Mouse (Mus musculus) heart, embryonic 16.5 days (tissue): ENCODE measurements around the gene Sipa1l2. TPM values are rescaled to one million over a fixed set of nuclear protein-coding genes. Genes with fewer than 3 reads are reported as not detected.

Source experiments
- ATAC-seq: fragments of 200-750 bp; cut with Nextera tagmentation; replicated peaks from 2 replicates; pipeline ENCODE4 v1.8.0; 2017; ENCODE audit warnings: moderate number of reproducible peaks; ENCODE audit not compliant: insufficient read depth, low FRiP score; ENCODE audit errors: extremely low read depth
- H3K27ac ChIP-seq: fragments of 300-500 bp; sonication (generic); 2 replicates; pipeline ENCODE4 v1.5.1; 2014; ENCODE audit warnings: mild to moderate bottlenecking, low read length, control low read depth, moderate library complexity
- H3K27me3 ChIP-seq: fragments of 300-500 bp; sonication (generic); 2 replicates; pipeline ENCODE4 v1.6.1; 2014; ENCODE audit warnings: low read length, mixed read lengths; ENCODE audit not compliant: control insufficient read depth, insufficient read depth
- H3K36me3 ChIP-seq: fragments of 300-500 bp; sonication (generic); 2 replicates; pipeline ENCODE4 v1.6.1; 2014; ENCODE audit not compliant: control insufficient read depth, insufficient read depth
- H3K4me1 ChIP-seq: fragments of 300-500 bp; sonication (generic); 2 replicates; pipeline ENCODE4 v1.6.1; 2014; ENCODE audit warnings: low read length, mixed read lengths; ENCODE audit not compliant: control insufficient read depth, insufficient read depth
- H3K4me2 ChIP-seq: fragments of 300-500 bp; sonication (generic); 2 replicates; pipeline ENCODE4 v1.6.1; 2014; ENCODE audit warnings: low read depth, mild to moderate bottlenecking, control low read depth, low read length
- H3K4me3 ChIP-seq: fragments of 300-500 bp; sonication (generic); 2 replicates; pipeline ENCODE4 v1.5.1; 2014; ENCODE audit warnings: mild to moderate bottlenecking, control low read depth, low read length
- H3K9ac ChIP-seq: fragments of 300-500 bp; sonication (generic); 2 replicates; pipeline ENCODE4 v1.6.1; 2014; ENCODE audit warnings: low read length, control low read depth
- H3K9me3 ChIP-seq: fragments of 300-500 bp; sonication (generic); replicated peaks from 2 replicates; pipeline ENCODE4 v1.6.1; 2016; ENCODE audit warnings: low read length; ENCODE audit not compliant: control insufficient read depth
- WGBS: fragments of 180-500 bp; shearing (Covaris S2); extraction: QIAGEN DNeasy Blood & Tissue Kit; methylation state at CpG from one replicate; pipeline ENCODE4 v1.1.7; 2014; 5-methylcytosine and 5-hydroxymethylcytosine counted together
- polyA plus RNA-seq: library from polyadenylated mRNA; unstranded; fragments of >200 nt; fragmentation: Nextera tagmentation; extraction: Ambion mirVana; gene quantifications from 2 replicates; pipeline ENCODE4 v1.2.1, GENCODE M21; 2015

Sipa1l2 gene
- polyA plus RNA-seq, 1 experiment from 2014 or later, result 19.9 TPM

GRCm38 (mm10) chr8:125375659-125376447 is 193.8 kb downstream of the Sipa1l2 start:
- no peak overlapping the region for H3K4me3 ChIP-seq
- no peak overlapping the region for H3K27ac ChIP-seq
- no peaks in the 10 kb centered on the region for H3K27me3 ChIP-seq
- no peak overlapping the region for H3K4me2 ChIP-seq
- H3K9ac ChIP-seq, result no peak overlapping the region
- H3K36me3 ChIP-seq, result no peaks in the 10 kb centered on the region
- no peaks in the 10 kb centered on the region for H3K9me3 ChIP-seq
- ATAC-seq, result no peak
- H3K4me1 ChIP-seq, result no peaks in the 10 kb centered on the region
- WGBS, result 63% methylated on average over 8 of the region's 8 CpGs

GRCm38 (mm10) chr8:125372596-125372995 is 197.0 kb downstream of the Sipa1l2 start:
- Histone ChIP-seq H3K9ac (no peak overlapping the region), H3K4me3 (no peak overlapping the region), H3K4me2 (no peak overlapping the region), H3K9me3 (no peaks in the 10 kb centered on the region), H3K36me3 (no peaks in the 10 kb centered on the region), H3K27ac (no peak overlapping the region), H3K27me3 (no peaks in the 10 kb centered on the region), H3K4me1 (peaks cover 27% of the 10 kb centered on the region)
- ATAC-seq, result no peak
- WGBS, result 88% methylated on average over 4 of the region's 4 CpGs

- H3K4me3 ChIP-seq, result no peak overlapping the region
- H3K36me3 ChIP-seq, result no peaks in the 10 kb centered on the region
- peak overlapping the region; percentile 86 for H3K27ac ChIP-seq
- 55% methylated on average over 8 of the region's 8 CpGs for WGBS
- no peaks in the 10 kb centered on the region for H3K27me3 ChIP-seq
- ATAC-seq, result no peak
- no peak overlapping the region for H3K4me2 ChIP-seq
- peaks cover 33% of the 10 kb centered on the region for H3K4me1 ChIP-seq
- peak overlapping the region; percentile 21; the same call in 1 of the 2 replicates for H3K9ac ChIP-seq
- no peaks in the 10 kb centered on the region for H3K9me3 ChIP-seq
Measured at GRCm38 (mm10) chr8:125369491-125370236, 199.9 kb downstream of the Sipa1l2 start.

GRCm38 (mm10) chr8:125368341-125369035 is 201.1 kb downstream of the Sipa1l2 start:
- no peak overlapping the region for H3K4me3 ChIP-seq
- H3K27ac ChIP-seq, result peak overlapping the region; percentile 97
- no peaks in the 10 kb centered on the region for H3K36me3 ChIP-seq
- H3K4me2 ChIP-seq, result no peak overlapping the region
- H3K27me3 ChIP-seq, result no peaks in the 10 kb centered on the region
- H3K4me1 ChIP-seq, result peaks cover 33% of the 10 kb centered on the region
- peak; percentile 91 for ATAC-seq
- no peaks in the 10 kb centered on the region for H3K9me3 ChIP-seq
- H3K9ac ChIP-seq, result peak overlapping the region; percentile 65
- WGBS, result 28% methylated on average over 4 of the region's 4 CpGs

Other genes with a start within 250 kb of the Sipa1l2 start
- gene Map10, start 100.0 kb upstream of the Sipa1l2 start, polyA plus RNA-seq, result 6.6 and 6.9 TPM in 2 replicates
- gene Ntpcr, start 160.2 kb upstream of the Sipa1l2 start, polyA plus RNA-seq, result 27.1 and 30.8 TPM in 2 replicates